Mouse (Mus musculus) lung, adult 2 months (tissue): ENCODE measurements around the gene Tmem140. TPM values are rescaled to one million over a fixed set of nuclear protein-coding genes. Genes with fewer than 3 reads are reported as not detected.
A peak's percentile ranks its signal among the peaks of the same experiment; 100 is the strongest.

Experiments
- DNase-seq: peaks from one replicate; pipeline ENCODE4 v3.0.0; 2022
- H3K4me1 ChIP-seq: fragments of 200-500 bp; 2 replicates; pipeline ENCODE4 v1.6.1; 2011; ENCODE audit warnings: low read length; ENCODE audit not compliant: control insufficient read depth, insufficient read depth
- H3K4me3 ChIP-seq: fragments of 200-500 bp; replicated peaks from 2 replicates; pipeline ENCODE3; 2011; ENCODE audit warnings: low read depth, mild to moderate bottlenecking, control low read depth, low read length; ENCODE audit errors: extremely low read depth
- CTCF ChIP-seq: fragments of 200-500 bp; IDR thresholded peaks from 2 replicates; pipeline ENCODE4 v1.5.1; 2011; ENCODE audit warnings: mild to moderate bottlenecking, low read length, control low read depth; ENCODE audit not compliant: insufficient read depth
- POLR2A ChIP-seq: fragments of 200-500 bp; IDR thresholded peaks from 2 replicates; pipeline ENCODE4 v1.6.1; 2011; ENCODE audit warnings: low read depth, mild to moderate bottlenecking, control low read depth, low read length, borderline replicate concordance; ENCODE audit errors: extremely low read depth
- WGBS: fragments of 180-500 bp; shearing (Covaris S2); methylation state at CpG from one replicate; pipeline ENCODE4 v1.1.7; 2018; 5-methylcytosine and 5-hydroxymethylcytosine counted together
- polyA plus RNA-seq: library from polyadenylated mRNA; depleted of rRNA; stranded (reverse); fragments of >200 nt; gene quantifications from 2 replicates; pipeline ENCODE4 v1.2.3, GENCODE M21; 2012

Tmem140 gene
- polyA plus RNA-seq, 1 experiment: 74.8 TPM

GRCm38 (mm10) chr6:34867301-34867994, 4.5 kb downstream of the Tmem140 start:
- TF ChIP-seq POLR2A (no peak), CTCF (no peak)
- no peak for DNase-seq
- peaks cover 58% of the 10 kb centered on the region for H3K4me1 ChIP-seq
- peak overlapping the region; percentile 11 for H3K4me3 ChIP-seq
- WGBS: 63% methylated on average over 16 of the region's 16 CpGs

- Histone ChIP-seq H3K4me3 (no peak overlapping the region), H3K4me1 (peaks cover 63% of the 10 kb centered on the region)
- no peak for DNase-seq
- no peak for TF ChIP-seq POLR2A
- TF ChIP-seq CTCF: no peak
- WGBS: 42% methylated on average over 10 of the region's 10 CpGs
These were observed 5.0 kb downstream of the Tmem140 start for GRCm38 (mm10) chr6:34867995-34868350.

GRCm38 (mm10) chr6:34868507-34869217, 5.7 kb downstream of the Tmem140 start:
- WGBS: 50% methylated on average over 20 of the region's 20 CpGs
- H3K4me3 ChIP-seq: no peak overlapping the region
- H3K4me1 ChIP-seq: peaks cover 65% of the 10 kb centered on the region
- DNase-seq: no peak
- TF ChIP-seq POLR2A: no peak
- TF ChIP-seq CTCF: no peak

GRCm38 (mm10) chr6:34869225-34869915, 6.4 kb downstream of the Tmem140 start:
- Histone ChIP-seq H3K4me3 (no peak overlapping the region), H3K4me1 (peaks cover 59% of the 10 kb centered on the region)
- WGBS: 20% methylated on average over 13 of the region's 13 CpGs
- DNase-seq: no peak
- TF ChIP-seq CTCF (no peak), POLR2A (no peak)

GRCm38 (mm10) chr6:34870136-34870535, 7.2 kb downstream of the Tmem140 start:
- Histone ChIP-seq H3K4me3 (no peak overlapping the region), H3K4me1 (peaks cover 63% of the 10 kb centered on the region)
- TF ChIP-seq CTCF (no peak), POLR2A (no peak)
- WGBS: 70% methylated on average over 5 of the region's 5 CpGs
- DNase-seq: no peak

- TF ChIP-seq POLR2A: no peak
- TF ChIP-seq CTCF: no peak
- Histone ChIP-seq H3K4me1 (peaks cover 63% of the 10 kb centered on the region), H3K4me3 (no peak overlapping the region)
- 58% methylated on average over 5 of the region's 5 CpGs for WGBS
- no peak for DNase-seq
These were observed 7.8 kb downstream of the Tmem140 start for GRCm38 (mm10) chr6:34870724-34871123.

- Histone ChIP-seq H3K4me3 (no peak overlapping the region), H3K4me1 (peaks cover 62% of the 10 kb centered on the region)
- TF ChIP-seq POLR2A: peak; percentile 35; the same call in 1 of the 2 replicates
- no peak for TF ChIP-seq CTCF
- 86% methylated on average over 7 of the region's 7 CpGs for WGBS
- DNase-seq: no peak
These were observed 9.0 kb downstream of the Tmem140 start for GRCm38 (mm10) chr6:34871929-34872328.

- Histone ChIP-seq H3K4me3 (no peak overlapping the region), H3K4me1 (peaks cover 55% of the 10 kb centered on the region)
- DNase-seq: no peak
- WGBS: 51% methylated on average over 10 of the region's 10 CpGs
- TF ChIP-seq CTCF: no peak
- TF ChIP-seq POLR2A: no peak
These were observed 9.9 kb downstream of the Tmem140 start for GRCm38 (mm10) chr6:34872871-34873270.

- Histone ChIP-seq H3K4me1 (peaks cover 48% of the 10 kb centered on the region), H3K4me3 (no peak overlapping the region)
- peak; percentile 36 for DNase-seq
- WGBS: 25% methylated on average over 21 of the region's 21 CpGs
- TF ChIP-seq CTCF (0 out of 2 replicates have a peak, but pooled peaks have one; percentile 10), POLR2A (no peak; the same call in 1 of the 2 replicates)
These were observed 11.4 kb downstream of the Tmem140 start for GRCm38 (mm10) chr6:34874101-34874921.
